Mouse (Mus musculus) ES-Bruce4 (cell line): ENCODE results near the gene Adcyap1r1. TPM values are rescaled to one million over a fixed set of nuclear protein-coding genes. Genes with fewer than 3 reads are reported as not detected.

Experiments
- H3K27ac ChIP-seq: 2 replicates; pipeline ENCODE4 v1.5.1; 2012; ENCODE audit warnings: low read length, inconsistent platforms; ENCODE audit not compliant: insufficient read depth
- H3K27me3 ChIP-seq: 2 replicates; pipeline ENCODE4 v1.6.1; 2012; ENCODE audit warnings: mild to moderate bottlenecking, low read length, inconsistent platforms; ENCODE audit not compliant: control insufficient read depth, poor library complexity, insufficient read depth, severe bottlenecking
- H3K36me3 ChIP-seq: 2 replicates; pipeline ENCODE4 v1.6.1; 2012; ENCODE audit warnings: inconsistent platforms, mild to moderate bottlenecking, low read length, moderate library complexity; ENCODE audit not compliant: control insufficient read depth, poor library complexity, insufficient read depth, severe bottlenecking
- H3K4me1 ChIP-seq: one replicate; pipeline ENCODE4 v1.8.1; 2011; ENCODE audit warnings: low read length; ENCODE audit not compliant: control insufficient read depth, insufficient read depth
- H3K4me3 ChIP-seq: 2 replicates; pipeline ENCODE4 v1.5.1; 2011; ENCODE audit warnings: low read depth, mild to moderate bottlenecking, low read length
- H3K9ac ChIP-seq: 2 replicates; pipeline ENCODE4 v1.6.1; 2012; ENCODE audit warnings: low read depth, mild to moderate bottlenecking, inconsistent platforms; ENCODE audit not compliant: poor library complexity, severe bottlenecking
- H3K9me3 ChIP-seq: replicated peaks from 2 replicates; pipeline ENCODE4 v1.6.1; 2012; ENCODE audit warnings: mild to moderate bottlenecking, low read length, inconsistent platforms; ENCODE audit not compliant: control insufficient read depth, poor library complexity, insufficient read depth, severe bottlenecking
- CTCF ChIP-seq: IDR thresholded peaks from one replicate; pipeline ENCODE4 v1.8.1; 2011; ENCODE audit warnings: low read depth, low read length
- EP300 ChIP-seq: IDR thresholded peaks from 2 replicates; pipeline ENCODE4 v1.6.1; 2011; ENCODE audit warnings: low read depth, low read length; ENCODE audit not compliant: insufficient read depth
- POLR2A ChIP-seq: IDR thresholded peaks from one replicate; pipeline ENCODE4 v1.8.1; 2011; ENCODE audit warnings: low read length; ENCODE audit not compliant: insufficient read depth
- polyA plus RNA-seq: library from polyadenylated mRNA; stranded (reverse); fragments of >200 nt; gene quantifications from 2 replicates; pipeline ENCODE4 v1.2.4, GENCODE M21; 2011; ENCODE audit warnings: low read depth; ENCODE audit not compliant: missing spikeins, insufficient read depth, insufficient read length

The Adcyap1r1 gene
- polyA plus RNA-seq: 0.34 TPM in 1 of 2 replicates, not detected in the other

- Histone ChIP-seq H3K9me3 (no peaks in the 10 kb centered on the region), H3K4me3 (peak within 1 kb of the TSS; percentile 84), H3K27me3 (no peaks in the 10 kb centered on the region; the same call in 1 of the 2 replicates), H3K9ac (peak within 1 kb of the TSS; percentile 37), H3K4me1 (no peaks in the 10 kb centered on the region), H3K27ac (no peak within 1 kb of the TSS), H3K36me3 (no peaks in the 10 kb centered on the region)
- TF ChIP-seq EP300 (no peak), POLR2A (no peak), CTCF (no peak)
These were observed at the start of gene Adcyap1r1 for GRCm38 (mm10) chr6:55451771-55452371. Gene Adcyap1r1, plus strand, starts transcription at chr6:55451978.

GRCm38 (mm10) chr6:55402041-55402776 lies 49.6 kb upstream of the Adcyap1r1 start:
- TF ChIP-seq POLR2A (no peak), EP300 (no peak), CTCF (no peak)
- H3K27ac ChIP-seq: no peak overlapping the region

GRCm38 (mm10) chr6:55403411-55404309 lies 48.1 kb upstream of the Adcyap1r1 start:
- Histone ChIP-seq H3K36me3 (no peaks in the 10 kb centered on the region), H3K27me3 (no peaks in the 10 kb centered on the region), H3K27ac (no peak overlapping the region), H3K4me3 (no peak overlapping the region), H3K9me3 (no peaks in the 10 kb centered on the region), H3K9ac (no peak overlapping the region), H3K4me1 (no peaks in the 10 kb centered on the region)
- TF ChIP-seq CTCF (no peak), POLR2A (no peak), EP300 (no peak)

More at GRCm38 (mm10) chr6:55402041-55402776, 49.6 kb upstream of the Adcyap1r1 start:
- Histone ChIP-seq H3K4me3 (no peak overlapping the region), H3K27me3 (no peaks in the 10 kb centered on the region), H3K36me3 (no peaks in the 10 kb centered on the region), H3K9ac (no peak overlapping the region), H3K4me1 (no peaks in the 10 kb centered on the region), H3K9me3 (no peaks in the 10 kb centered on the region)

GRCm38 (mm10) chr6:55404421-55404990 lies 47.3 kb upstream of the Adcyap1r1 start:
- no peak for TF ChIP-seq EP300
- TF ChIP-seq POLR2A: no peak
- TF ChIP-seq CTCF: no peak

GRCm38 (mm10) chr6:55407345-55407744 lies 44.4 kb upstream of the Adcyap1r1 start:
- H3K9me3 ChIP-seq: no peaks in the 10 kb centered on the region
- no peaks in the 10 kb centered on the region for H3K27me3 ChIP-seq
- no peaks in the 10 kb centered on the region for H3K36me3 ChIP-seq
- H3K27ac ChIP-seq: no peak overlapping the region
- H3K4me1 ChIP-seq: no peaks in the 10 kb centered on the region
- H3K4me3 ChIP-seq: no peak overlapping the region
- no peak overlapping the region for H3K9ac ChIP-seq
- TF ChIP-seq CTCF (no peak), POLR2A (no peak), EP300 (no peak)

More at GRCm38 (mm10) chr6:55404421-55404990, 47.3 kb upstream of the Adcyap1r1 start:
- Histone ChIP-seq H3K4me1 (no peaks in the 10 kb centered on the region), H3K27ac (no peak overlapping the region), H3K9ac (no peak overlapping the region), H3K4me3 (no peak overlapping the region), H3K9me3 (no peaks in the 10 kb centered on the region), H3K36me3 (no peaks in the 10 kb centered on the region), H3K27me3 (no peaks in the 10 kb centered on the region)
